9 mouse cellular contexts compared by ENCODE assay signal in genomic region chr2:85561187-85561586, GRCm38 (mm10). TPM values are rescaled to one million over a fixed set of nuclear protein-coding genes. Genes with fewer than 3 reads are reported as not detected.
DNase-seq lines count a peak whose midpoint lies in the region.
"Had no signal": no experiment of that assay in that cellular context is flagged by ENCODE, and none has a peak within 500 bp of the region (broad histone marks: within the 10 kb centered on the region; RNA-seq: fewer than 3 reads in every experiment).

No protein-coding gene starts in this region.

- peak; percentile 29 to 51 for DNase-seq in heart, postnatal 10 days
- no peak for DNase-seq in heart, postnatal 25 days (ENCODE audit: low spot score)
- DNase-seq in NIH3T3 (ENCODE audit: low read depth), result peak; percentile 69
- DNase-seq in embryonic facial prominence, embryonic 10.5 days (ENCODE audit: low spot score), result peak; percentile 23
- DNase-seq in induced T-regulatory cell, adult 2 months (ENCODE audit: low read depth), result peak; percentile 18
- peak; percentile 6 to 27 for DNase-seq in left cerebral cortex, postnatal 36 days (ENCODE audit: low spot score in 2 of 2)
- peak; percentile 64 for DNase-seq in retina, postnatal 1 day
- DNase-seq in ovary, postnatal 36 days (ENCODE audit: low spot score), result no peak

- H3K27ac ChIP-seq in embryonic facial prominence, embryonic 10.5 days (replicated peaks), result no peak overlapping the region
- H3K27ac ChIP-seq: embryonic facial prominence, embryonic 12.5 days had no signal

- no peak overlapping the region for H3K4me3 ChIP-seq in embryonic facial prominence, embryonic 10.5 days
- H3K4me3 ChIP-seq: embryonic facial prominence, embryonic 12.5 days had no signal

- no peaks in the 10 kb centered on the region for H3K27me3 ChIP-seq in embryonic facial prominence, embryonic 10.5 days (replicated peaks; ENCODE audit: low read depth, poor library complexity, severe bottlenecking)
- H3K27me3 ChIP-seq: embryonic facial prominence, embryonic 12.5 days had no signal

- WGBS in embryonic facial prominence, embryonic 10.5 days, result 23% methylated on average over 4 of the region's 4 CpGs

- H3K9me3 ChIP-seq in embryonic facial prominence, embryonic 10.5 days, result no peaks in the 10 kb centered on the region
- H3K9me3 ChIP-seq: embryonic facial prominence, embryonic 12.5 days had no signal

- H3K4me1 ChIP-seq in embryonic facial prominence, embryonic 10.5 days, result no peaks in the 10 kb centered on the region
- H3K4me1 ChIP-seq: embryonic facial prominence, embryonic 12.5 days had no signal

- H3K36me3 ChIP-seq in embryonic facial prominence, embryonic 10.5 days (replicated peaks), result no peaks in the 10 kb centered on the region
- H3K36me3 ChIP-seq: embryonic facial prominence, embryonic 12.5 days had no signal

- intact Hi-C loops in heart, postnatal 10 days (cut with DNase I), result loop anchor here (1.0 to 2.0 kb wide), 3 partner anchors 314 to 538 kb away; no protein-coding TSS in a partner anchor
- intact Hi-C loops in heart, postnatal 25 days (cut with DNase I), result loop anchor here (1.0 to 10.0 kb wide), 3 partner anchors 314 to 536 kb away; no protein-coding TSS in a partner anchor
- intact Hi-C loops in left cerebral cortex, postnatal 36 days (cut with DNase I), result loop anchor here (1.0 to 2.0 kb wide), 2 partner anchors 314 to 438 kb away; no protein-coding TSS in a partner anchor

RNA-seq across cellular contexts. Expression of gene Olfr996, which starts 17.8 kb away (rescaled TPM):
- not detected for total RNA-seq in heart, postnatal 10 days (2021)
- not detected for total RNA-seq in heart, postnatal 25 days (2021)
- not detected in 2 replicates for polyA plus RNA-seq in embryonic facial prominence, embryonic 10.5 days (2016; fragmentation: Nextera tagmentation; extraction: Ambion mirVana)
- total RNA-seq in left cerebral cortex, postnatal 36 days (2021), result not detected
- polyA plus RNA-seq: embryonic facial prominence, embryonic 12.5 days had no signal

RNA-seq across cellular contexts. Expression of gene Olfr998, which starts 27.6 kb away (rescaled TPM):
- total RNA-seq in heart, postnatal 10 days (2021), result not detected
- total RNA-seq in heart, postnatal 25 days (2021), result not detected
- polyA plus RNA-seq in embryonic facial prominence, embryonic 10.5 days (2016; fragmentation: Nextera tagmentation; extraction: Ambion mirVana), result not detected in 2 replicates
- not detected for total RNA-seq in left cerebral cortex, postnatal 36 days (2021)
- polyA plus RNA-seq: embryonic facial prominence, embryonic 12.5 days had no signal

RNA-seq across cellular contexts. Expression of gene 4833423E24Rik, which starts 42.4 kb away (rescaled TPM):
- total RNA-seq in heart, postnatal 10 days (2021), result not detected
- not detected for total RNA-seq in heart, postnatal 25 days (2021)
- 0.09 TPM in 1 of 2 replicates, not detected in the other for polyA plus RNA-seq in embryonic facial prominence, embryonic 10.5 days (2016; fragmentation: Nextera tagmentation; extraction: Ambion mirVana)
- total RNA-seq in left cerebral cortex, postnatal 36 days (2021), result not detected

RNA-seq across cellular contexts. Expression of gene Olfr1000, which starts 50.5 kb away (rescaled TPM):
- not detected for total RNA-seq in heart, postnatal 10 days (2021)
- total RNA-seq in heart, postnatal 25 days (2021), result not detected
- not detected in 2 replicates for polyA plus RNA-seq in embryonic facial prominence, embryonic 10.5 days (2016; fragmentation: Nextera tagmentation; extraction: Ambion mirVana)
- total RNA-seq in left cerebral cortex, postnatal 36 days (2021), result not detected
- polyA plus RNA-seq: embryonic facial prominence, embryonic 12.5 days had no signal

Comparison
In these comparisons a context has a peak if more than half of its experiments do, and no peak if none do; other contexts are left out.
1. DNase-seq: peak in heart, postnatal 10 days (2 of 2), NIH3T3 (single experiment), embryonic facial prominence, embryonic 10.5 days (single experiment), induced T-regulatory cell, adult 2 months (single experiment), left cerebral cortex, postnatal 36 days (2 of 2) and retina, postnatal 1 day (single experiment); none in heart, postnatal 25 days (single experiment) and ovary, postnatal 36 days (single experiment).